Mouse (Mus musculus): Measurements from ENCODE around the gene Mvb12b. TPM values are rescaled to one million over a fixed set of nuclear protein-coding genes. Genes with fewer than 3 reads are reported as not detected.

Gene Mvb12b
- polyA plus RNA-seq, 1 experiment, result 79.3 TPM

DNA sequence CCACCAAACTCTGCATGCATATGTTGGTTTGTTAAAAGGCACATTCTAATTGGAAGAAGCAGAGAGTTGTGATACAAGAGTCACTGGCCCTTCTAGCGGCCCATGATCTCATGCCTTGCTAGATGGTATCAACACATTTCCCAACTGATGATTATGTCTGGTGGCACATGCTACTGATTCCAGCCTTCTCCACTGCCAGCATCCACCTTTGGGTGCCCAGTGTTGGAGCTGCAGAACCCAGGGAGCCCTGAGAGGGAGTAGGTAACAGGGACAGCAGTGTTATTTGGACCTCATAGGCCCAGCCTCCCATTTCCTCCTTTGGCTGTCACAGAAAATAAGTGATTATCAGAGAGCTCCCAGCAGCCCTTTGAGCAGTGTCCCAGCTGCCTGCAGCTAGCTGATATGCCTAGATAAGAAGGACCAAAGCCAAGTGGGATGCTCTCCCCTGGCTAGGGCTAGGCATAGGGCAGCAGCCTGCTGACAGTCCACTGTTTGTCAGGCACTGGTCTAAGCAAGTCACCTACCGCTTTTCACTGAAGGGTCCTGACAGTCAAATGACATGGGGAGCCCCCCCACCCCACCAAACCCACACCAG is 44.7 kb downstream of the Mvb12b start:
- Histone ChIP-seq H3K4me3 (ENCODE audit: control insufficient read depth, insufficient read depth, low read length) (no peak overlapping the region), H3K4me1 (replicated peaks; ENCODE audit: control insufficient read depth, insufficient read depth, low read length) (peaks cover 30% of the 10 kb centered on the region), H3K27me3 (ENCODE audit: control insufficient read depth, insufficient read depth, low read length) (no peaks in the 10 kb centered on the region), H3K27ac (ENCODE audit: control insufficient read depth, insufficient read depth, low read length) (no peak overlapping the region), H3K36me3 (ENCODE audit: control insufficient read depth, insufficient read depth, low read length) (0 out of 2 replicates have a peak, but pooled peaks cover 3% of the 10 kb centered on the region)
- 96% methylated on average over 2 of the region's 2 CpGs for WGBS
- DNase-seq, result no peak
- TF ChIP-seq CTCF (IDR thresholded peaks at IDR 0.05; ENCODE audit: borderline replicate concordance, control insufficient read depth, extremely low read depth, insufficient read depth, low read length, poor library complexity) (no peak), POLR2A (IDR thresholded peaks at IDR 0.05; ENCODE audit: control insufficient read depth, extremely low read depth, insufficient read depth, low read length, poor library complexity) (no peak)

DNA sequence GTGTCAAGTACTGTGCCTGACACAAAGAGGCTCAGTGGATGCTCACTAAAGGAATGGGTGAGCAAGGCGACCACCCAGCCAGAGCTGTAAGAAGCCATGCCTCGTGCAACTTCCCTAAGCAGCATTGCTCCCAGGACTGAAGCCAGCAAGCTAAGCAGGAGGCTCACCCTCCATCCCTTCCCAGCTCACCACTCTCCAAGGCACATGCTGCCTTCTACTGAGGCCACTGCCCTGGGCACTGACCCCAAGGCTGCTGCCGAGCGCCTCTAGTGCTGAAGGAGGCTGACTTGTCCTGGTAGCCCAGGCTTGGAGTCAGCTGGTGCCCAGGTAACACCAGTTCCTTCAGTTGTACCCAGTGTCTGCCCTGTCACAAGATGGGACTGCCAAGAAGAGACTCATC is 45.8 kb downstream of the Mvb12b start:
- no peak for DNase-seq
- no peak overlapping the region for H3K27ac ChIP-seq (ENCODE audit: control insufficient read depth, insufficient read depth, low read length)
- H3K4me3 ChIP-seq (ENCODE audit: control insufficient read depth, insufficient read depth, low read length), result no peak overlapping the region
- H3K27me3 ChIP-seq (ENCODE audit: control insufficient read depth, insufficient read depth, low read length), result no peaks in the 10 kb centered on the region
- peaks cover 22% of the 10 kb centered on the region for H3K4me1 ChIP-seq (replicated peaks; ENCODE audit: control insufficient read depth, insufficient read depth, low read length)
- H3K36me3 ChIP-seq (ENCODE audit: control insufficient read depth, insufficient read depth, low read length), result 0 out of 2 replicates have a peak, but pooled peaks cover 3% of the 10 kb centered on the region
- WGBS, result 98% methylated on average over 4 of the region's 4 CpGs
- no peak for TF ChIP-seq POLR2A (IDR thresholded peaks at IDR 0.05; ENCODE audit: control insufficient read depth, extremely low read depth, insufficient read depth, low read length, poor library complexity)
- TF ChIP-seq CTCF (IDR thresholded peaks at IDR 0.05; ENCODE audit: borderline replicate concordance, control insufficient read depth, extremely low read depth, insufficient read depth, low read length, poor library complexity), result no peak

- 0 out of 2 replicates have a peak, but pooled peaks cover 3% of the 10 kb centered on the region for H3K36me3 ChIP-seq (ENCODE audit: control insufficient read depth, insufficient read depth, low read length)
- no peak for DNase-seq
- no peaks in the 10 kb centered on the region for H3K27me3 ChIP-seq (ENCODE audit: control insufficient read depth, insufficient read depth, low read length)
- H3K4me1 ChIP-seq (replicated peaks; ENCODE audit: control insufficient read depth, insufficient read depth, low read length), result peaks cover 12% of the 10 kb centered on the region
- TF ChIP-seq CTCF (IDR thresholded peaks at IDR 0.05; ENCODE audit: borderline replicate concordance, control insufficient read depth, extremely low read depth, insufficient read depth, low read length, poor library complexity) (no peak), POLR2A (IDR thresholded peaks at IDR 0.05; ENCODE audit: control insufficient read depth, extremely low read depth, insufficient read depth, low read length, poor library complexity) (no peak)
- WGBS, result 95% methylated on average over 3 of the region's 3 CpGs
- H3K27ac ChIP-seq (ENCODE audit: control insufficient read depth, insufficient read depth, low read length), result no peak overlapping the region
- H3K4me3 ChIP-seq (ENCODE audit: control insufficient read depth, insufficient read depth, low read length), result no peak overlapping the region
Observed at GRCm38 (mm10) chr2:33840483-33840882, 47.3 kb downstream of the Mvb12b start.

DNA sequence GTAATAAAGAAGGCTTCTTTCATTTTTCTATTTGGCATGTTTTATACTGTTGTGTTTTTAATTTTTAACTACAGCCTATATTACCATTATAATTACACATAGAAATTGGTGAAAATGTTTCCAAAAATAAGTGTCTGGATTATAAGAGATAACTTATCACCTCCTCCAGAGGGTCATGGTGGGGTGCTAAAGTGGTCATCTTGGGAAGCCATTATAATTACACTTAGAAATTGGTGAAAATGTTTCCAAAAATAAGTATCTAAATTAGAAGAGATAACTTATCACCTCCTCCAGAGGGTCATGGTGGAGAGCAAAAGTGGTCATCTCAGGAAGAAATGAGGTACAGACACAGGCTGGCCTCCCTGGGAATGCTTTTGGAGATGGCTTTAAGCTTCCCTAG is 48.5 kb downstream of the Mvb12b start:
- Histone ChIP-seq H3K27me3 (ENCODE audit: control insufficient read depth, insufficient read depth, low read length) (no peaks in the 10 kb centered on the region), H3K27ac (ENCODE audit: control insufficient read depth, insufficient read depth, low read length) (no peak overlapping the region), H3K36me3 (ENCODE audit: control insufficient read depth, insufficient read depth, low read length) (peaks cover 6% of the 10 kb centered on the region; the same call in 1 of the 2 replicates), H3K4me1 (replicated peaks; ENCODE audit: control insufficient read depth, insufficient read depth, low read length) (peaks cover 5% of the 10 kb centered on the region; the same call in 1 of the 2 replicates), H3K4me3 (ENCODE audit: control insufficient read depth, insufficient read depth, low read length) (no peak overlapping the region)
- DNase-seq, result no peak
- no peak for TF ChIP-seq CTCF (IDR thresholded peaks at IDR 0.05; ENCODE audit: borderline replicate concordance, control insufficient read depth, extremely low read depth, insufficient read depth, low read length, poor library complexity)
- no peak for TF ChIP-seq POLR2A (IDR thresholded peaks at IDR 0.05; ENCODE audit: control insufficient read depth, extremely low read depth, insufficient read depth, low read length, poor library complexity)

GRCm38 (mm10) chr2:33837297-33837696 is 50.4 kb downstream of the Mvb12b start:
- WGBS, result 97% methylated on average over 6 of the region's 6 CpGs
- no peaks in the 10 kb centered on the region for H3K4me1 ChIP-seq (replicated peaks; ENCODE audit: control insufficient read depth, insufficient read depth, low read length)
- TF ChIP-seq CTCF (IDR thresholded peaks at IDR 0.05; ENCODE audit: borderline replicate concordance, control insufficient read depth, extremely low read depth, insufficient read depth, low read length, poor library complexity), result no peak
- TF ChIP-seq POLR2A (IDR thresholded peaks at IDR 0.05; ENCODE audit: control insufficient read depth, extremely low read depth, insufficient read depth, low read length, poor library complexity), result no peak
- no peak for DNase-seq
- H3K36me3 ChIP-seq (ENCODE audit: control insufficient read depth, insufficient read depth, low read length), result peaks cover 10% of the 10 kb centered on the region; the same call in 1 of the 2 replicates
- no peaks in the 10 kb centered on the region for H3K27me3 ChIP-seq (ENCODE audit: control insufficient read depth, insufficient read depth, low read length)
- no peak overlapping the region for H3K27ac ChIP-seq (ENCODE audit: control insufficient read depth, insufficient read depth, low read length)
- H3K4me3 ChIP-seq (ENCODE audit: control insufficient read depth, insufficient read depth, low read length), result no peak overlapping the region

DNA sequence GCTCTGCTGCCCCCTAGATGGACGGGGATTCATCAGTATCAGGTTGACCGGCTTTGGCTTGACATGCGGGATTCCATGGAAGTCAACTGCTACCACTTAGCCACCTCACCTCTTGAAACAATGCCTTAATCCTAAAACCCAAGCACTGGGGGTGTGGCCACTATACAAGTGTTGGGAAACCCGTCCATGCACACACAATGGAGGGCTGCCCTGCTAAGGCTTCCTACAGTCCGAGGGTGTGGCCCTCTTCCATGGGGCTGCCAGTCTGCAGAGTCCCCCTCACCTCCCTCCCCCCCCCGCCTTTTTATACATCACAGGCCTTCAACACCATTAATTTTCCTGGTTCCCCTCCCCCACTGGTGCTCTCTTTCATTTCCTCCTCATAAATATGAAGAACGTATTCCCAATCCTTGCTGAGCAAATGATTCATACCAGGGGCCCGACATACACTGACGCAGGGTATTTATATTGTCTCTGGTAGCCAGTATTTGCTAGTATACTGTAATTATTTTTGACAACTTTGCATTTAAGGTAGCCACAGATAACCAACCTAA is 51.0 kb downstream of the Mvb12b start:
- DNase-seq, result no peak
- 96% methylated on average over 9 of the region's 9 CpGs for whole genome bisulfite sequencing
- no peaks in the 10 kb centered on the region for H3K4me1 ChIP-seq (replicated peaks; ENCODE audit: control insufficient read depth, insufficient read depth, low read length)
- TF ChIP-seq POLR2A (IDR thresholded peaks at IDR 0.05; ENCODE audit: control insufficient read depth, extremely low read depth, insufficient read depth, low read length, poor library complexity) (no peak), CTCF (IDR thresholded peaks at IDR 0.05; ENCODE audit: borderline replicate concordance, control insufficient read depth, extremely low read depth, insufficient read depth, low read length, poor library complexity) (no peak)
- no peak overlapping the region for H3K4me3 ChIP-seq (ENCODE audit: control insufficient read depth, insufficient read depth, low read length)
- no peak overlapping the region for H3K27ac ChIP-seq (ENCODE audit: control insufficient read depth, insufficient read depth, low read length)
- H3K27me3 ChIP-seq (ENCODE audit: control insufficient read depth, insufficient read depth, low read length), result no peaks in the 10 kb centered on the region
- peaks cover 13% of the 10 kb centered on the region; the same call in 1 of the 2 replicates for H3K36me3 ChIP-seq (ENCODE audit: control insufficient read depth, insufficient read depth, low read length)
